Mouse (Mus musculus) gastrocnemius, adult 18-20 months (tissue): ENCODE measurements around the gene Olfr247. TPM values are rescaled to one million over a fixed set of nuclear protein-coding genes. Genes with fewer than 3 reads are reported as not detected.
"Not testable (repeated sequence)": the region's sequence is repeated elsewhere in the genome, so short reads cannot be mapped to it uniquely, and the experiment has no call there.

Experiments
- DNase-seq: peaks from one replicate; pipeline ENCODE4 v3.0.0; 2021; ENCODE audit warnings: low spot score
- long read RNA-seq, 2 experiments: library from polyadenylated mRNA; stranded (forward); transcript quantifications; one replicate each; pipeline ENCODE4 v2.0.0; 2021
- total RNA-seq, 2 experiments: library from RNA; stranded (reverse); gene quantifications; 2 replicates each; pipeline ENCODE4 v1.2.3; 2021

The Olfr247 gene
- total RNA-seq = not detected
- long read RNA-seq, experiment 1 = 0 reads
- long read RNA-seq, experiment 2 = 0 reads

- not testable (repeated sequence) for DNase-seq
Observed at GRCm38 (mm10) chr10:129976040-129976439, at the start of gene Olfr247. TSS of gene Olfr247 (minus strand) at chr10:129976140.

GRCm38 (mm10) chr10:130012321-130012720, 36.4 kb upstream of the Olfr247 start, which contains the start of gene Olfr820:
TSS of gene Olfr820 (plus strand) at chr10:130012621.
- DNase-seq = no peak

- not testable (repeated sequence) for DNase-seq
Observed at GRCm38 (mm10) chr10:130005366-130005765, 29.4 kb upstream of the Olfr247 start.

- DNase-seq = not testable (repeated sequence)
Observed at GRCm38 (mm10) chr10:130004104-130004503, 28.2 kb upstream of the Olfr247 start.

- DNase-seq = not testable (repeated sequence)
Observed at GRCm38 (mm10) chr10:129984962-129985361, 9.0 kb upstream of the Olfr247 start, which contains the start of gene Gm10310. TSS of gene Gm10310 (minus strand) at chr10:129985062.

GRCm38 (mm10) chr10:129981867-129982266, 5.9 kb upstream of the Olfr247 start:
- DNase-seq = not testable (repeated sequence)

GRCm38 (mm10) chr10:129972994-129973393, 2.9 kb downstream of the Olfr247 start:
- DNase-seq = not testable (repeated sequence)

- not testable (repeated sequence) for DNase-seq
Observed at GRCm38 (mm10) chr10:129967166-129967565, 8.8 kb downstream of the Olfr247 start, which contains the start of gene Olfr819. TSS of gene Olfr819 (minus strand) at chr10:129967266.

- not testable (repeated sequence) for DNase-seq
Observed at GRCm38 (mm10) chr10:129966232-129966631, 9.7 kb downstream of the Olfr247 start.

GRCm38 (mm10) chr10:129949000-129949399, 26.9 kb downstream of the Olfr247 start, which contains the start of gene Olfr818:
TSS of gene Olfr818 (minus strand) at chr10:129949100.
- no peak for DNase-seq

Other genes starting within 250 kb of the Olfr247 start
- not detected for gene Olfr805, start 246.8 kb downstream of the Olfr247 start, total RNA-seq
- gene Olfr806, start 234.2 kb downstream of the Olfr247 start, total RNA-seq = not detected
- not detected for gene Olfr807, start 218.3 kb downstream of the Olfr247 start, total RNA-seq
- gene Olfr808, start 210.7 kb downstream of the Olfr247 start, total RNA-seq = not detected
- not detected for gene Olfr809, start 201.5 kb downstream of the Olfr247 start, total RNA-seq
- not detected for gene Olfr810, start 181.2 kb downstream of the Olfr247 start, total RNA-seq
- not detected for gene Olfr811, start 171.7 kb downstream of the Olfr247 start, total RNA-seq
- not detected for gene Olfr812, start 130.0 kb downstream of the Olfr247 start, total RNA-seq
- gene Olfr813, start 120.8 kb downstream of the Olfr247 start, total RNA-seq = not detected
- not detected for gene Olfr814, start 96.3 kb downstream of the Olfr247 start, total RNA-seq
- not detected for gene Olfr815, start 70.3 kb downstream of the Olfr247 start, total RNA-seq
- not detected for gene Olfr816, start 60.5 kb downstream of the Olfr247 start, total RNA-seq
- not detected for gene Olfr818, start 27.0 kb downstream of the Olfr247 start, total RNA-seq
- gene Olfr819, start 8.9 kb downstream of the Olfr247 start, total RNA-seq = not detected
- gene Gm10310, start 8.9 kb upstream of the Olfr247 start, total RNA-seq = not detected
- not detected for gene Olfr820, start 36.5 kb upstream of the Olfr247 start, total RNA-seq
- gene Olfr821, start 54.2 kb upstream of the Olfr247 start, total RNA-seq = not detected
- not detected for gene Olfr822, start 95.1 kb upstream of the Olfr247 start, total RNA-seq
- not detected for gene Olfr823, start 139.2 kb upstream of the Olfr247 start, total RNA-seq
- gene Olfr824, start 153.9 kb upstream of the Olfr247 start, total RNA-seq = not detected
- gene Olfr825, start 190.6 kb upstream of the Olfr247 start, total RNA-seq = not detected
- gene Olfr826, start 208.0 kb upstream of the Olfr247 start, total RNA-seq = not detected
- gene Olfr827, start 238.3 kb upstream of the Olfr247 start, total RNA-seq = not detected